Mouse (Mus musculus): ENCODE measurements at regions not wholly inside any gene's neighbourhood (a gene's known extent, or its start where the extent isn't known, plus 50 kb on each side); places are given as distances from the start of the nearest gene placed in this dataset.

- DNase-seq, result no peak
Measured at GRCm38 (mm10) chr1:47093289-47093947, 200.8 kb upstream of the Slc39a10 start.

- no peak for DNase-seq
Measured at GRCm38 (mm10) chr1:47076423-47076822, 183.8 kb upstream of the Slc39a10 start.

DNA sequence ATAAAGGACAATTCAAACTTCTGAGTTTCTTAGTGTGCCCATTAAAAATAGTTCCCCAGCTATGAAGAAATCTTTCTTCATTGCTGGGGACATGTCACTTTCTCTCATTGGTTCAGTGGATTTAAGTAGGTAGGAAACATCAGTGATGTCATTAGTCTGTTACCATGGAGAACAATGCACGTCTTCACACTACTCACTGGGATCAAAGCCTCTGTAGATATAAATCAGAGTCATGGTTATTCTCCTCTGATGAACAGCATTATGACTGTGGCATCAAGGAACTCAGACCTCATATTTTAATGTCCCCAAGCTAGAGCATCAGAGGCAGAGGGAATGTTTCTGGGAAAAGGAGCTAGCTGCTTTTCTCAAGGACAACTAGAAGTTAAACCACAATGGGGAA lies 165.5 kb upstream of the Slc39a10 start:
- DNase-seq, result no peak

DNA sequence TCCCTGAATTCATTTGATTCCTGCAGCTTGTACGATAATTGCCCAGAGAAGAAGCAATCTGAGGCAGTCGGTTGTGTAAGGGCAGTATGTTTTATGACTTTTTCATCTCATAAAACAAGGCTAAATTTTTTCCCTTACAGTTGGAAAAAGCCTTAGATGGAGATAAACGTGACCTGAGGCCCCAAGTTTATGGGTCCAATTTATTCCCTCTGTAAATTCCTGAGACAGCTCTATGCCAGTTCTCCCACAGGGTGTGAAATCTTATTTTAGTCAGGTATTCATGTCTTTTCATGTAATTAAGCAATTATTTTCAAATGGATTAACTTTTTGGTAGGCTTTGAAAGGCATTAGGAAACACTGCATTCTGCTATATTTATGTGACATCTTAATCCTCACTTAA lies 164.7 kb upstream of the Slc39a10 start:
- no peak for DNase-seq

DNA sequence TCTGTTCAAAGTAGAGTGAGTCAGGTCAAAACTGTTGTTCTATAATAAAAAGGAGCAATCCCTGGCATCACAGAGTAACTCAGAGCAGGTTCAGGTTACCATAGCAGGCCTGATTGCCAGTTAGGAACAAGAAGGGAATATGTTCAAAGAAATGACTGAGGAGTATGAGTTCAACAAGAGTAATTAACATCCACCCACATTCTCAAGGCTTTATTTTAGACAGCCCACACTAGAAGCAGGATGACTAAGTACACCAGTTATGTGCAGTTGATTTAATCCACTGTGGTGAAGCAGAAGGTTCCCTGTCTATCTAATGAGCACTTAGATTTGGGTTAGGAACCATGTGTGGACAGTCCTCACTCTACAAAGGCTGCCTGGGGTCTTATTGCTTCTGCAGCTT lies 158.5 kb upstream of the Slc39a10 start:
- DNase-seq, result no peak

DNA sequence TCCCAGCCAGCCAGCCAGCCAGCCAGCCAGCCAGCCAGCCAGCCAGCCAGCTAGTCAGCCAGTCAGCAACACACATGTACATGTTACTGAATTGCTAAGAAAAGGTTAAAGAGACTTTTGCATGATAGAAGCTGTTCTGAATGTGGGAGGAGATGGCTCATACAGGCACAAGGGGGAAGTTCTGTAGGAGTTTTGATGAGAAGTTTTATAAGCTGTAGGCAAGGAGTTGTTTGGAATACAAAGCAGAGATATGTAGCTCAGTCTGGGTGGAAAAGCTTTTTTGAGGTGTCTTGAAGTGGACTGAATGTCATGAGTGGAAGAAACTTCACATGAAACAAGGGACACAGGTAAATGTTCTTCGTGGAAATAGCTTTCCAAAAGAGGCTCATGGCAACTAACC lies 157.8 kb upstream of the Slc39a10 start:
- DNase-seq, result no peak

GRCm38 (mm10) chr1:47037576-47037975 lies 144.9 kb upstream of the Slc39a10 start:
- no peak for DNase-seq

GRCm38 (mm10) chr1:47019356-47019755 lies 126.7 kb upstream of the Slc39a10 start:
- DNase-seq, result no peak

DNA sequence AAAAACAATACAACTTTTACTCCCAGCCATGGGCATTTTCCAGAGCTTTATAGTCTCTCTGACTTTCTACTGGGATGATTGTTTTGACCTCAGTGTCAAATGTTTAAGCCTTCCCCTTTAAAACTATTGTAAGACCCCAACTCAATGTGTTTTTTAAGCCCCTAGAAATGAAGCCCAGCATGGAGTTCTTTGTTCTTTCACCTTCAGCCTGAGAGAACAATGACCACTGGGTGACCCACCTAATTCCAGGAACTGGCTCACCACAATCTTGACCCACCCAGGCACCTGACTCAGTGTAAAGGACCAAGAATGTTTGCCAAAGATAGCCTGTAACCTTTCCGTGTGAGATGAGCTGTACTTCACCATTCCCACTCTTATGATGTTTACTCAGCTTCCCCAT lies 121.9 kb upstream of the Slc39a10 start:
- DNase-seq, result no peak

DNA sequence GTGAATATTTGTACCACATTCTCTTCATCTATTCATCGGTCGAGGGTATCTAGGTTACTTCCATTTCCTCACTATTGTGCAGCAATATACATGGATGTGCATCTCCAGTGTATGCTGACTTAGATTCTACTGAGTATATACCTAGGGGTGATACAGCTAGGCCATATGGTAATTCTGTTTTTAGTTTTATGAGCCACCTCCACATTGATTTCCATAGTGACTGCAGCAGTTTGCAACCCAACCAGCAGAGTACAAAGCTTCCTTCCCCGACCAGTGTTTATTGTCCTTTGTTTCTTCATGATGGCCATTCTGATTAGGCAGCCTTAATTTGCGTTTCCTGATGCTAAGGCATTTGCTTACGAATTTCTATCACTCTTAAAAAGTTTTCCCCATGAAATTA lies 111.1 kb upstream of the Slc39a10 start:
- DNase-seq, result no peak

DNA sequence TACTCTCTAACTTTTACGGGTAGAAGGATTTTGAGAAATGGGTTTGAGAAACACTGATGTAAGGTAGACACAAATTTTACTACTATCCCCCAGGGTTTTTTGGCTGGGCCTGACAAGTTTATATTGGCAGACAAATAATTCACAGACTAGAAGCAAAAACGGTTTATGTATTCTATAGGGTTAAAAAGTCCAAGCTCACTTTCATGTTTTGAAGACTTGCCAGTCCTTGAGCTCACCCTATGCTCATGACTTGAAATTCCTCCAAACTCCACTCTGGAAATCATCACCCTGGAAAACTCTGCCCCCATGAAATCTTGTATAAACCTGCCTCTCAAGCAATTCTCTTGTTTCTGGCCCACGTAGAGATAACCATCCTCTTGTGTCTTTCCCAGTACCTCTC lies 106.7 kb upstream of the Slc39a10 start:
- no peak for DNase-seq

DNA sequence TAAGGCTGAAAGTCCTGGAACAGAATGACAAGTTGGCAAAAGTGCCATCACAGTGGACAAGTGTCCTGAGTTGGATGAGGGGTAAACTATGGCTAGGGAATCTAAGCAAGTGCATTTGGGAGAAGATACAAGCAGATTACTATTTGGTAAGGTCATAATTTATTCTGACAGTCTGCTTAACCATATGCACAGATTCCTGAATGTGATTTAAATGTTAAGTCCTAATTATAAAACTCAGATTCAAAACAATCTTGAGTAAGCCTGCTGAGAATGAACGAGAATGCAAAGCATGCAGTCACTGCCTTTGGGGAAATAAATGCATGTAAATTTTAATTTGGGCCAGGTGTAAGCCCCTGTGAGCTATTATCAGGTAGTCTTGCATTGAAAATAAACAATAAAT lies 93.3 kb upstream of the Slc39a10 start:
- DNase-seq, result no peak

- DNase-seq, result no peak
Measured at GRCm38 (mm10) chr1:46983093-46983492, 90.4 kb upstream of the Slc39a10 start.

GRCm38 (mm10) chr1:46970470-46970869 lies 77.8 kb upstream of the Slc39a10 start:
- peak; percentile 73 for DNase-seq

- DNase-seq, result no peak
Measured at GRCm38 (mm10) chr1:46968361-46968760, 75.7 kb upstream of the Slc39a10 start.

GRCm38 (mm10) chr1:46966917-46967266 lies 74.2 kb upstream of the Slc39a10 start:
- DNase-seq, result no peak

DNA sequence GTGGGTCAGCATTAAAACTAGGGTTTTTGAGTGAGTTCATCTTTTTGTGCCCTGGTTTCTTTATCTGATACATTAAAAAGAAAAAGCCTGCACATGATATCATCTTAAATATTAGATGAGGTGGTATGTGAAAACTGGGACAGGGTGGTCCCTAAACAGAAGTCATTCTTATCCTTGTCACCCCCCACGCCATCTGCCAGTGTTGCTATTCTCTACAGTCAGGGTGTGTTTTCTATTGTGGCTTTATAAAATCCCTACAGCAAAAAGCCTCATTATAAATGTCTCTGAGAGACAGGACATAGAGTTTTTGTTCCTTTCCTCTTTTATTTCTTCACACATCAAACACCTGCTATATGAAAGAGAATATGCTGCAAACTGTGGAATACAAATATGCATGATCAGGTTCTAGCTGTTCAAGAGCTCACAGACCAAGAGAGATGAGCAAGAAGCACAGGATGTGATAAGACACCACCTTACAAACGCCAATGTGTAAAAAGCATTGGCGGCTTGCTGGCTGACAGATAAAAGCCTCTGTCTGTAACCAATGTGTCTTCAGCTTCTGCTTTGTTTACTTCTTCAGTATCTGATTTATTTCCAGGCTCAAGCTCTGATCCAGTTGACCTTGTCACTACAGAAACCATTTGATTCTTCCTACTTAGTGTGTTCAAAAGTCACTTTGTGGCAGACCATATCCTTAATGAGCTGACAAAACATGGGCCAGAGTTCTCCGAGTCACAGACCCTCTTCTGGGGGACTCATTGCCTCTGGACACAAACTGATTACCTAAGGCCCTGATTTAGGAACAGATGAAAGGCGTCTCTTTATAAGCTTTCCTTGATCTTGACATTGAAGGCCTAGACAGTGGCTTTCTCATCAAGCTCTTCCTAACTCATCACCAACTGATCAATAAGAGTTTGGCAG lies 73.6 kb upstream of the Slc39a10 start:
- DNase-seq, result no peak

GRCm38 (mm10) chr1:46963973-46964727 lies 71.5 kb upstream of the Slc39a10 start:
- DNase-seq, result no peak

Data from lung, postnatal 10 days (tissue).